Mouse (Mus musculus) layer of hippocampus, adult 9-11 months (tissue): ENCODE data around the gene Mindy3.

Experiments
- DNase-seq: peaks from one replicate; pipeline ENCODE4 v3.0.0; 2022

The Mindy3 gene

GRCm38 (mm10) chr2:12368451-12368850 is 50.8 kb downstream of the Mindy3 start:
- DNase-seq, result no peak

GRCm38 (mm10) chr2:12368016-12368415 is 51.3 kb downstream of the Mindy3 start:
- no peak for DNase-seq

- DNase-seq, result no peak
Observed at GRCm38 (mm10) chr2:12361310-12361709, 58.0 kb downstream of the Mindy3 start.

GRCm38 (mm10) chr2:12354837-12355236 is 64.4 kb downstream of the Mindy3 start:
- no peak for DNase-seq

GRCm38 (mm10) chr2:12348914-12349313 is 70.4 kb downstream of the Mindy3 start:
- no peak for DNase-seq

- peak; percentile 83 for DNase-seq
Observed at GRCm38 (mm10) chr2:12331962-12332361, 87.3 kb downstream of the Mindy3 start.

- no peak for DNase-seq
Observed at GRCm38 (mm10) chr2:12329620-12330019, 89.7 kb downstream of the Mindy3 start.

- DNase-seq, result no peak
Observed at GRCm38 (mm10) chr2:12329068-12329407, 90.2 kb downstream of the Mindy3 start.

- DNase-seq, result no peak
Observed at GRCm38 (mm10) chr2:12328355-12329067, 90.8 kb downstream of the Mindy3 start.

GRCm38 (mm10) chr2:12327691-12328354 is 91.4 kb downstream of the Mindy3 start:
- no peak for DNase-seq

GRCm38 (mm10) chr2:12327216-12327615 is 92.1 kb downstream of the Mindy3 start:
- DNase-seq, result peak; percentile 27

- DNase-seq, result no peak
Observed at GRCm38 (mm10) chr2:12325868-12326267, 93.4 kb downstream of the Mindy3 start.

GRCm38 (mm10) chr2:12325417-12325816 is 93.9 kb downstream of the Mindy3 start:
- DNase-seq, result peak; percentile 87

GRCm38 (mm10) chr2:12320914-12321313 is 98.4 kb downstream of the Mindy3 start:
- no peak for DNase-seq

- no peak for DNase-seq
Observed at GRCm38 (mm10) chr2:12318715-12319114, 100.6 kb downstream of the Mindy3 start.

- DNase-seq, result no peak
Observed at GRCm38 (mm10) chr2:12318036-12318435, 101.2 kb downstream of the Mindy3 start.

GRCm38 (mm10) chr2:12317343-12317742 is 101.9 kb downstream of the Mindy3 start:
- peak; percentile 52 for DNase-seq

GRCm38 (mm10) chr2:12316361-12316760 is 102.9 kb downstream of the Mindy3 start:
- DNase-seq, result no peak

- DNase-seq, result no peak
Observed at GRCm38 (mm10) chr2:12314028-12314427, 105.2 kb downstream of the Mindy3 start.

- DNase-seq, result no peak
Observed at GRCm38 (mm10) chr2:12308466-12308865, 110.8 kb downstream of the Mindy3 start.

- DNase-seq, result no peak
Observed at GRCm38 (mm10) chr2:12307311-12307710, 112.0 kb downstream of the Mindy3 start.

GRCm38 (mm10) chr2:12305064-12305650 is 114.1 kb downstream of the Mindy3 start:
- no peak for DNase-seq

GRCm38 (mm10) chr2:12301431-12302170 is 117.7 kb downstream of the Mindy3 start, which contains the start of gene Itga8:
Gene Itga8 (minus strand): TSS chr2:12301922.
- peak; percentile 62 for DNase-seq
